Mouse (Mus musculus): ENCODE results near the gene Arhgdia.

Arhgdia gene

GRCm38 (mm10) chr11:120555260-120555659 is 26.2 kb downstream of the Arhgdia start:
- in situ Hi-C loops (cut with MboI, MseI) = no loop called here

- in situ Hi-C loops (cut with MboI, MseI) = no loop called here
These were observed 26.6 kb downstream of the Arhgdia start for GRCm38 (mm10) chr11:120554834-120555233.

GRCm38 (mm10) chr11:120552736-120553135 is 28.7 kb downstream of the Arhgdia start:
- in situ Hi-C loops (cut with MboI, MseI) = no loop called here

- in situ Hi-C loops (cut with MboI, MseI) = no loop called here
These were observed 30.5 kb downstream of the Arhgdia start, which contains the start of gene Ppp1r27 for GRCm38 (mm10) chr11:120550810-120551440. Gene Ppp1r27, minus strand, starts transcription at chr11:120551132.

- in situ Hi-C loops (cut with MboI, MseI) = no loop called here
These were observed 31.2 kb downstream of the Arhgdia start for GRCm38 (mm10) chr11:120549986-120550809.

- in situ Hi-C loops (cut with MboI, MseI) = no loop called here
These were observed 32.1 kb downstream of the Arhgdia start, which contains the start of gene Mcrip1 for GRCm38 (mm10) chr11:120549168-120549945. Gene Mcrip1, minus strand, starts transcription at chr11:120549727.

- in situ Hi-C loops (cut with MboI, MseI) = no loop called here
These were observed 32.6 kb downstream of the Arhgdia start for GRCm38 (mm10) chr11:120548786-120549167.

GRCm38 (mm10) chr11:120548214-120548613 is 33.2 kb downstream of the Arhgdia start:
- in situ Hi-C loops (cut with MboI, MseI) = no loop called here

- in situ Hi-C loops (cut with MboI, MseI) = no loop called here
These were observed 34.0 kb downstream of the Arhgdia start for GRCm38 (mm10) chr11:120547469-120547868.

- in situ Hi-C loops (cut with MboI, MseI) = no loop called here
These were observed 35.5 kb downstream of the Arhgdia start for GRCm38 (mm10) chr11:120545964-120546363.

- in situ Hi-C loops (cut with MboI, MseI) = no loop called here
These were observed 39.0 kb downstream of the Arhgdia start for GRCm38 (mm10) chr11:120542376-120542775.

- in situ Hi-C loops (cut with MboI, MseI) = no loop called here
These were observed 39.5 kb downstream of the Arhgdia start for GRCm38 (mm10) chr11:120541907-120542306.

GRCm38 (mm10) chr11:120539285-120540014 is 42.0 kb downstream of the Arhgdia start:
- in situ Hi-C loops (cut with MboI, MseI) = loop anchor here in 1 of 2 experiments (5.0 kb wide), 1 partner anchor 377 kb away; no protein-coding TSS in a partner anchor

- in situ Hi-C loops (cut with MboI, MseI) = loop anchor here in 1 of 2 experiments (5.0 kb wide), 1 partner anchor 377 kb away; no protein-coding TSS in a partner anchor
These were observed 42.5 kb downstream of the Arhgdia start for GRCm38 (mm10) chr11:120538955-120539284.

- in situ Hi-C loops (cut with MboI, MseI) = loop anchor here in 1 of 2 experiments (5.0 kb wide), 1 partner anchor 376 kb away; no protein-coding TSS in a partner anchor
These were observed 42.9 kb downstream of the Arhgdia start for GRCm38 (mm10) chr11:120538485-120538884.

GRCm38 (mm10) chr11:120535804-120536203 is 45.6 kb downstream of the Arhgdia start:
- in situ Hi-C loops (cut with MboI, MseI) = loop anchor here in 1 of 2 experiments (5.0 kb wide), 1 partner anchor 374 kb away; no protein-coding TSS in a partner anchor

GRCm38 (mm10) chr11:120535145-120535544 is 46.3 kb downstream of the Arhgdia start:
- in situ Hi-C loops (cut with MboI, MseI) = loop anchor here in 1 of 2 experiments (5.0 kb wide), 1 partner anchor 373 kb away; no protein-coding TSS in a partner anchor

GRCm38 (mm10) chr11:120534093-120534492 is 47.3 kb downstream of the Arhgdia start:
- in situ Hi-C loops (cut with MboI, MseI) = no loop called here

- in situ Hi-C loops (cut with MboI, MseI) = no loop called here
These were observed 49.8 kb downstream of the Arhgdia start for GRCm38 (mm10) chr11:120531646-120532045.

GRCm38 (mm10) chr11:120530085-120530964 is 51.1 kb downstream of the Arhgdia start, which contains the start of gene Gcgr:
Gene Gcgr, plus strand, starts transcription at chr11:120530699.
- in situ Hi-C loops (cut with MboI, MseI) = no loop called here
